Mouse (Mus musculus): ENCODE measurements around the gene Cmtm1.

DNA sequence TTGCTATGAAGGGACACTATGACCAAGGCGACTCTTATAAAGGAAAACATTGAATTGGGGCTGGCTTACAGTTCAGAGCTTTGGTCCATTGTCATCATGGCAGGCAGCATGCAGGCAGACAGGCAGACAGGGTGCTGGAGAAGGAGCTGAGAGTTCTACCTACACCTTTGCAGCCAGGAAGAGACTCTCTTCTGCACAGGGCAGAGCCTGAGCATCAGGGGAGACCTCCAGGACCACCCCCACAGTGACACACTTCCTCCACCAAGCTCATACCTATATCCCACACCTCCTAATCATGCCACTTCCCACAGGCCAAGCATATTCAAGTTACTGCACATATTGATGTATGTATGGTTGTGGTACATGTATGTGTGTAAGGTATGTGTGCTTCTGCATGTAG, 26.9 kb upstream of the Cmtm1 start:
- no peak for TF ChIP-seq POLR2A (IDR thresholded peaks at IDR 0.05; ENCODE audit: low read depth, low read length)
- no peak for TF ChIP-seq CTCF (conservative IDR thresholded peaks at IDR 0.05; ENCODE audit: insufficient read depth, insufficient read length, low read depth, low read length)

Data from kidney, adult 2 months (tissue).